Mouse (Mus musculus) layer of hippocampus, adult 2 months (tissue): ENCODE results near the gene Myd88. TPM values are rescaled to one million over a fixed set of nuclear protein-coding genes. Genes with fewer than 3 reads are reported as not detected.

Experiments used
- DNase-seq, 2 experiments: peaks; one replicate each; pipeline ENCODE4 v3.0.0; 2022; ENCODE audit warnings: low spot score in 2 of 2
- H3K27ac ChIP-seq: fragments of 200-600 bp; 2 replicates; pipeline ENCODE4 v1.8.1; 2022
- H3K4me3 ChIP-seq: fragments of 200-600 bp; 2 replicates; pipeline ENCODE4 v1.8.1; 2022; ENCODE audit warnings: mild to moderate bottlenecking
- CTCF ChIP-seq: fragments of 200-600 bp; conservative IDR thresholded peaks from 2 replicates; pipeline ENCODE4 v1.8.1; 2022; ENCODE audit warnings: antibody characterized with exemption, mild to moderate bottlenecking, moderate library complexity
- total RNA-seq, 2 experiments: library from RNA; stranded (reverse); gene quantifications; 2 replicates each; pipeline ENCODE4 v1.2.3; 2021

Gene Myd88
- total RNA-seq, 2 experiments from 2014 or later = 5.4 to 5.7 TPM

DNA sequence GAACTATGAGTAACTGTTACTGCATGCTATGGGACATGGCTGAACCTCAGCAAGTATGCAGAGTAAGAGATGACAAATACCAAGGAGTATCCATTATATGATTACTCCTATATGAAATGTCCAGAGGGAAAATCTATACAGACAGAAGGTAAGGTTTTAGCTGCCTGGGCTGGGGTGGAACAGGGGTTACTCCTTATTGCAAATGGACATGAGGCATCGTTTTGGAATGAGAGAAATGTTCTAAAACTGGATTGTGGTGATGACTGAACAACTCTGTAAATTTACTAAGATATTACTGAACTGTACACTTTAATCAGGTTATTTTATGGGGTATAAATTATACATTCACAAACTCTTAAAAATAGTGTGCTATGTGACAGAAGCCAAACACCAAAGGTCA, 22.3 kb downstream of the Myd88 start:
- DNase-seq = no peak
- no peak overlapping the region for H3K27ac ChIP-seq
- TF ChIP-seq CTCF = no peak
- H3K4me3 ChIP-seq = no peak overlapping the region

DNA sequence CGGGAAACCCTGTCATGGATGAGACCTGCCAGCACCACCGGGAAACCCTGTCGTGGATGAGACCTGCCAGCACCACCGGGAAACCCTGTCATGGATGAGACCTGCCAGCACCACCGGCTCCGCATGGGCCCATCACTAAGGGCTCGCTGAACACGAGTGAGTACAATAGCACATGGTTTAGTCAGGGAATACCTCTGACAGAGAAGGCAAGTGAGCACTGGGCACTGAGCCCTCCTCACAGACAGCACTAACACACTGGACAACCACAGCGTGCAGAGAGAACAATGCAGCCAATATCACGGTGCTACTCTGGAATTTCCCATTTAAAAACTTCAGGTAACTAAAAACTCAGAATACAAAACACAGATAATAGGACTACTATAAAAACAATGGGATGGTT, 28.1 kb downstream of the Myd88 start:
- no peak overlapping the region for H3K4me3 ChIP-seq
- TF ChIP-seq CTCF = no peak
- DNase-seq = no peak
- no peak overlapping the region for H3K27ac ChIP-seq

DNA sequence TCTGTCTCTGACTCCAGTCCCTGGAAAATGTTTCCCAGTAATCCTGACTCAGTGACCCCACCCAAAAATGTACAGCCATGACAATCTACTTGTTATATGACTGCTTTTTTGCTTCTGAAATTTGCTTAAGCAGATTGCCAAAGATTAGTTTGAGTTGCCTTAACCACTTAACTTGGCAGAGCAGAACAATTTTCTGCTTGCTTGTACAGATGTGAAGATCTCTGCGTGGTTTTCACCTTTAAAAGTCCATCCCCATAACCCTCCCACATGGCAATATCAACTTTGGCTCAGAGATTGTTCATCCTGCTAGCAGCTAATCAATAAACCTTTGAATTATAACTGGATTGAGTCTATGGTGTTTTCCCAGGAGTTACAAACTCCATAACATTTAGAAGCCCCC, 32.1 kb downstream of the Myd88 start:
- H3K4me3 ChIP-seq = no peak overlapping the region
- no peak for TF ChIP-seq CTCF
- H3K27ac ChIP-seq = no peak overlapping the region
- DNase-seq = no peak

DNA sequence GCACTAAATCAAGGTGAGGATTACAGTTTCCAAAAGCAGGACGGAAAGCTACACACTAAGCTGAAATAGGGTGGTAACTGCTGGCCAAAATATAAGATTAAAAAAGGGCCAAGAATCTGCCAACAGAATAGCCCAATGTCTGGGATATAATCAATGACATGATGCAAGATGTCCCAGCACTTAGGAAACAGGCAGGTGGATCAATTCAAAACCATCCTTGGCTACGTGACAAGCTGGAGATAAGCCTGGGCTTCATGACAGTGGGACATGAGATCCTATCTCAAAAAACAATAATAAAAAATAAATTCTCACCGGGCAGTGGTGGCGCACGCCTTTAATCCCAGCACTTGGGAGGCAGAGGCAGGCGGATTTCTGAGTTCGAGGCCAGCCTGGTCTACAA, 35.3 kb downstream of the Myd88 start:
- no peak overlapping the region for H3K4me3 ChIP-seq
- DNase-seq = no peak
- TF ChIP-seq CTCF = no peak
- no peak overlapping the region for H3K27ac ChIP-seq

DNA sequence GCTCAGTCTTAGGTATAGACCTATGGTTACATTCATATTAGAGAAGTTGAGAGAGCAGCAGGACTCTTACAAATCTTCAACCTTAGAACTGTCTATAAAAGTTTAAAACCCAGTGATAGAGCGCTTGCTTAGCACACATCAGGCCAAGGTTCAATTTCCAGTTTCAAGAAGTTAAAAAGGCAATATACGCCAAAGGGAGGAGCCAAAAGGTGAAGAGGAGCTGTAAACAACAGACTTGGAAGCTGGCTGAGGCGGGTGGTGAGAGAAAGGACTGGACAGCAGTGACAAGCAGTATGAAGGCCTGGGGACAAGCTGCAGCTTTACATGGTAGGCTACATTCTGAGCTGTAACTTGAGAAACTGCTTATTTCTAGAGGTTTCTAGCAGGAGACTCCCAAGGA, 42.6 kb downstream of the Myd88 start:
- Histone ChIP-seq H3K4me3 (no peak overlapping the region), H3K27ac (no peak overlapping the region)
- DNase-seq = no peak
- no peak for TF ChIP-seq CTCF

DNA sequence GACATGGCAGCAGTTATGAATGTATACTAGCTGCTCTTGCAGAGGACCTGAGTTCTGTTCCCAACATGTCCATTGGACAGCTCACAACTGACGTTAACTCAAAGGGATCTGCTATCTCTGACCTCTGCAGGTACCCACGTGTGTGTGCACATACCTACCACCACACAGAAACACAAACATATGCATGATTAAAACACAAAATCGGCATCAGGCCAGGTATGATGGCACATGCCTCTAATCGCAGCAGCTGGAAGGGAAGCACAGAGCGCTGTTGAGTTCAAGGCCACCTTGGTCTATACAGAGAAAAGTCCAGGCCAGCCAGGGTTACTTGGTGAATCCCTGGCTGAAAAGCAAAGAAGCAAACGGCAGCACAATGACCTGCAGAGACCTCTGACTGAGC, 43.5 kb downstream of the Myd88 start:
- H3K27ac ChIP-seq = no peak overlapping the region
- no peak for DNase-seq
- no peak for TF ChIP-seq CTCF
- no peak overlapping the region for H3K4me3 ChIP-seq

DNA sequence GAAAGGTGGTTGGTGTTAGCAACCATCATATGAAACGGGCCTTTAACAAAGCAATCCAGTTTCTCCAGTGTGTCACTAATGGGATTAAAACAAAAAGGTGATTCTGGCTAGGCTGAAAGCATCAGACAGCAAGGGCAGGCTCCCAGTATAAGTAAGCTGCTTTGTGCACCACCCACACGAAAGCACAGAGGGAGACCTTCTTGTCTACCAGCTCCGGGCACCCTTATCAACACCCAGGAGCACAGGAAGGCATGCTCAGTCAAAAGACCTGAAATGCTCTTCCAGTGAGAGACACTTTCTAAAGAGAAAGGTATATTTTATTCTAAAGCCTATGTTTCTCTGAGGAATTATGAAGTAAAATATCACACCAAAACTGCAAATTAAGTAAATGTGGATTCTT, 50.4 kb downstream of the Myd88 start:
- no peak for TF ChIP-seq CTCF
- no peak for DNase-seq
- no peak overlapping the region for H3K27ac ChIP-seq

More for the DNA sequence above, 50.4 kb downstream of the Myd88 start:
- no peak overlapping the region for H3K4me3 ChIP-seq

Other genes starting within 250 kb of the Myd88 start
- gene Plcd1, start 247.9 kb downstream of the Myd88 start, total RNA-seq = 10 to 100 TPM; 10.7 to 11.7 TPM
- 1 to 10 TPM; 3.0 to 3.3 TPM for gene Dlec1, start 238.9 kb downstream of the Myd88 start, total RNA-seq
- gene Acaa1b, start 184.3 kb downstream of the Myd88 start, total RNA-seq = 1 to 10 TPM; 1.6 TPM
- not detected for gene Gm47289, start 182.2 kb downstream of the Myd88 start, total RNA-seq
- not detected for gene Slc22a13, start 132.3 kb downstream of the Myd88 start, total RNA-seq
- 10 to 100 TPM; 30.2 to 31.2 TPM for gene Oxsr1, start 19.0 kb downstream of the Myd88 start, total RNA-seq
- gene Acaa1a, start 1.7 kb downstream of the Myd88 start, total RNA-seq = 10 to 100 TPM; 77.9 to 83.1 TPM
- gene Xylb, start 16.0 kb upstream of the Myd88 start, total RNA-seq = 1 to 10 TPM; 4.9 to 5.1 TPM
- gene Slc22a14, start 24.1 kb upstream of the Myd88 start, total RNA-seq = not detected
- 10 to 100 TPM; 13.9 to 14.8 TPM for gene Acvr2b, start 60.7 kb upstream of the Myd88 start, total RNA-seq
- 10 to 100 TPM; 17.1 to 19.1 TPM for gene Exog, start 103.5 kb upstream of the Myd88 start, total RNA-seq
- under 1 TPM; 0.86 to 0.97 TPM for gene Scn5a, start 237.6 kb upstream of the Myd88 start, total RNA-seq